11 mouse cellular contexts compared by ENCODE assay signal in genomic region chr1:82803608-82804007, GRCm38 (mm10). TPM values are rescaled to one million over a fixed set of nuclear protein-coding genes. Genes with fewer than 3 reads are reported as not detected.
DNase-seq lines count a peak whose midpoint lies in the region; ATAC-seq and TF ChIP-seq lines count a peak whose summit lies in the region.
"Had no signal": no experiment of that assay in that cellular context is flagged by ENCODE, and none has a peak within 500 bp of the region (broad histone marks: within the 10 kb centered on the region; RNA-seq: fewer than 3 reads in every experiment).

No protein-coding gene starts in this region.

- 0 out of 2 replicates have a peak, but pooled peaks cover 3% of the 10 kb centered on the region for H3K4me1 ChIP-seq in cerebellum, adult 2 months (ENCODE audit: control insufficient read depth, insufficient read depth, low read length)
- no peaks in the 10 kb centered on the region for H3K4me1 ChIP-seq in spleen, adult 2 months (ENCODE audit: control insufficient read depth, insufficient read depth, insufficient read length)
- H3K4me1 ChIP-seq: embryonic facial prominence, embryonic 12.5 days; midbrain, embryonic 10.5 days had no signal

- 0 out of 2 replicates have a peak, but pooled peaks have one; percentile 13 for TF ChIP-seq CTCF in cerebellum, adult 2 months (IDR thresholded peaks at IDR 0.05; ENCODE audit: borderline replicate concordance, insufficient read depth, low read depth, low read length)
- peak; percentile 55; the same call in 1 of the 2 replicates for TF ChIP-seq CTCF in spleen, adult 2 months (IDR thresholded peaks at IDR 0.05; ENCODE audit: extremely low read depth, insufficient read depth, insufficient read length, insufficient replicate concordance)

- H3K36me3 ChIP-seq in spleen, adult 2 months (ENCODE audit: control insufficient read depth, insufficient read depth, low read length): no peaks in the 10 kb centered on the region
- H3K36me3 ChIP-seq: embryonic facial prominence, embryonic 12.5 days; midbrain, embryonic 10.5 days had no signal

- WGBS in cerebellum, adult 2 months: 84% methylated on average over 7 of the region's 7 CpGs
- 88% methylated on average over 7 of the region's 7 CpGs for WGBS in spleen, adult 2 months

- H3K27ac ChIP-seq in cerebellum, adult 2 months (ENCODE audit: insufficient read depth, low read length): no peak overlapping the region
- no peak overlapping the region for H3K27ac ChIP-seq in spleen, adult 2 months (ENCODE audit: insufficient read depth, low read length)
- H3K27ac ChIP-seq: embryonic facial prominence, embryonic 12.5 days; midbrain, embryonic 10.5 days had no signal

- no peak overlapping the region for H3K4me3 ChIP-seq in cerebellum, adult 2 months (replicated peaks; ENCODE audit: insufficient read depth, low read depth, low read length)
- H3K4me3 ChIP-seq in spleen, adult 2 months (ENCODE audit: extremely low read depth, insufficient read depth, insufficient read length): no peak overlapping the region
- H3K4me3 ChIP-seq: embryonic facial prominence, embryonic 12.5 days; midbrain, embryonic 10.5 days had no signal

- no peaks in the 10 kb centered on the region for H3K27me3 ChIP-seq in cerebellum, adult 2 months (ENCODE audit: control insufficient read depth, insufficient read depth, low read length)
- no peaks in the 10 kb centered on the region for H3K27me3 ChIP-seq in spleen, adult 2 months (ENCODE audit: control insufficient read depth, insufficient read depth, low read length)
- H3K27me3 ChIP-seq: embryonic facial prominence, embryonic 12.5 days had no signal

- TF ChIP-seq POLR2A in cerebellum, adult 2 months (IDR thresholded peaks at IDR 0.05; ENCODE audit: borderline replicate concordance, insufficient read depth, low read length): no peak
- no peak for TF ChIP-seq POLR2A in spleen, adult 2 months (IDR thresholded peaks at IDR 0.05; ENCODE audit: low read depth, low read length)

- DNase-seq in cerebellum, adult 2 months: no peak
- no peak for DNase-seq in cerebellum, postnatal 10 days
- DNase-seq in spleen, adult 2 months (ENCODE audit: low read depth in 1 of 2, low spot score in 2 of 2): peak in 1 of 2 experiments; percentile 34
- DNase-seq in spleen, postnatal 4 days (ENCODE audit: low spot score in 2 of 2): no peak
- peak; percentile 28 for DNase-seq in thymus, postnatal 14 days
- no peak for DNase-seq in frontal cortex, postnatal 14 days (ENCODE audit: low spot score in 2 of 2)

- peak; percentile 88 for ATAC-seq in erythroblast, adult 5-6 weeks (replicated peaks; ENCODE audit: low FRiP score, poor library complexity, severe bottlenecking)
- ATAC-seq in erythroid progenitor cell, adult 5-6 weeks (replicated peaks; ENCODE audit: low FRiP score, poor library complexity, severe bottlenecking): no peak

RNA-seq across cellular contexts. Expression of gene Gm47791, which starts 32.6 kb away (rescaled TPM):
- polyA plus RNA-seq in cerebellum, adult 2 months (2012; rRNA removed): not detected in 2 replicates
- polyA plus RNA-seq in spleen, adult 2 months (2012; rRNA removed): not detected in 2 replicates
- not detected in 2 replicates for total RNA-seq in erythroblast, adult 5-6 weeks (2015; ENCODE audit: low replicate concordance)
- not detected in 2 replicates for total RNA-seq in erythroblast, adult 5-6 weeks (2017; ENCODE audit: low replicate concordance)
- total RNA-seq in erythroid progenitor cell, adult 5-6 weeks (2015; ENCODE audit: low replicate concordance): not detected in 2 replicates
- total RNA-seq in erythroid progenitor cell, adult 5-6 weeks (2017; ENCODE audit: low replicate concordance): not detected in 2 replicates
- total RNA-seq: hematopoietic stem cell, adult 5-6 weeks had no signal
- polyA plus RNA-seq: embryonic facial prominence, embryonic 12.5 days; midbrain, embryonic 10.5 days had no signal

RNA-seq across cellular contexts. Expression of gene Tm4sf20, which starts 35.3 kb away (rescaled TPM):
- polyA plus RNA-seq in cerebellum, adult 2 months (2012; rRNA removed): not detected in 2 replicates
- not detected in 2 replicates for polyA plus RNA-seq in spleen, adult 2 months (2012; rRNA removed)
- total RNA-seq in erythroblast, adult 5-6 weeks (2015; ENCODE audit: low replicate concordance): not detected in 2 replicates
- not detected in 2 replicates for total RNA-seq in erythroblast, adult 5-6 weeks (2017; ENCODE audit: low replicate concordance)
- total RNA-seq in erythroid progenitor cell, adult 5-6 weeks (2015; ENCODE audit: low replicate concordance): not detected in 2 replicates
- not detected in 2 replicates for total RNA-seq in erythroid progenitor cell, adult 5-6 weeks (2017; ENCODE audit: low replicate concordance)
- total RNA-seq: hematopoietic stem cell, adult 5-6 weeks had no signal
- polyA plus RNA-seq: embryonic facial prominence, embryonic 12.5 days; midbrain, embryonic 10.5 days had no signal

RNA-seq across cellular contexts. Expression of gene Agfg1, which starts 35.7 kb away (rescaled TPM):
- 43.1 and 47.2 TPM in 2 replicates for polyA plus RNA-seq in cerebellum, adult 2 months (2012; rRNA removed)
- 32.2 and 41.1 TPM in 2 replicates for polyA plus RNA-seq in spleen, adult 2 months (2012; rRNA removed)
- 19.9 and 20.0 TPM in 2 replicates for total RNA-seq in erythroblast, adult 5-6 weeks (2015; ENCODE audit: low replicate concordance)
- total RNA-seq in erythroblast, adult 5-6 weeks (2017; ENCODE audit: low replicate concordance): 13.4 and 20.8 TPM in 2 replicates
- total RNA-seq in erythroid progenitor cell, adult 5-6 weeks (2015; ENCODE audit: low replicate concordance): 24.9 and 33.5 TPM in 2 replicates
- total RNA-seq in erythroid progenitor cell, adult 5-6 weeks (2017; ENCODE audit: low replicate concordance): 24.1 and 25.6 TPM in 2 replicates
